Mouse (Mus musculus) adrenal gland, postnatal 25 days (tissue): ENCODE measurements around the gene Hoxb5. TPM values are rescaled to one million over a fixed set of nuclear protein-coding genes. Genes with fewer than 3 reads are reported as not detected.

Source experiments
- DNase-seq: peaks from one replicate; pipeline ENCODE4 v3.0.0; 2021; ENCODE audit warnings: mixed read lengths
- total RNA-seq: library from RNA; stranded (reverse); gene quantifications from 2 replicates; pipeline ENCODE4 v1.2.3, GENCODE M21; 2021

Gene Hoxb5
- total RNA-seq, 1 experiment from 2014 or later, result 36.5 TPM

- no peak for DNase-seq
Observed at GRCm38 (mm10) chr11:96288455-96289221, 14.5 kb upstream of the Hoxb5 start.

GRCm38 (mm10) chr11:96289293-96289692 is 13.8 kb upstream of the Hoxb5 start:
- DNase-seq, result no peak

GRCm38 (mm10) chr11:96289837-96290236 is 13.3 kb upstream of the Hoxb5 start:
- DNase-seq, result no peak

GRCm38 (mm10) chr11:96290705-96291355 is 12.3 kb upstream of the Hoxb5 start:
- DNase-seq, result no peak

GRCm38 (mm10) chr11:96291681-96292564 is 11.2 kb upstream of the Hoxb5 start, which contains the start of gene Hoxb6:
TSS of gene Hoxb6 (plus strand) at chr11:96292476.
- peak; percentile 80 for DNase-seq

GRCm38 (mm10) chr11:96292565-96293301 is 10.4 kb upstream of the Hoxb5 start:
- no peak for DNase-seq

- DNase-seq, result no peak
Observed at GRCm38 (mm10) chr11:96293302-96293921, 9.7 kb upstream of the Hoxb5 start.

GRCm38 (mm10) chr11:96294245-96295091 is 8.7 kb upstream of the Hoxb5 start:
- peak; percentile 84 for DNase-seq

GRCm38 (mm10) chr11:96295092-96295835 is 7.9 kb upstream of the Hoxb5 start:
- DNase-seq, result peak; percentile 44

GRCm38 (mm10) chr11:96296997-96297396 is 6.1 kb upstream of the Hoxb5 start:
- no peak for DNase-seq

GRCm38 (mm10) chr11:96297428-96297827 is 5.7 kb upstream of the Hoxb5 start:
- DNase-seq, result no peak

- DNase-seq, result peak; percentile 14
Observed at GRCm38 (mm10) chr11:96297968-96298635, 5.0 kb upstream of the Hoxb5 start.

- peak; percentile 87 for DNase-seq
Observed at GRCm38 (mm10) chr11:96298895-96299667, 4.1 kb upstream of the Hoxb5 start.

GRCm38 (mm10) chr11:96299781-96300180 is 3.4 kb upstream of the Hoxb5 start:
- DNase-seq, result no peak

- no peak for DNase-seq
Observed at GRCm38 (mm10) chr11:96300354-96301063, 2.6 kb upstream of the Hoxb5 start.

- DNase-seq, result no peak
Observed at GRCm38 (mm10) chr11:96301064-96301431, 2.1 kb upstream of the Hoxb5 start.

- DNase-seq, result peak; percentile 83
Observed at GRCm38 (mm10) chr11:96301837-96302236, 1.3 kb upstream of the Hoxb5 start.
